Mouse (Mus musculus) kidney, embryonic 16.5 days (tissue): ENCODE data around the gene Rad18. TPM values are rescaled to one million over a fixed set of nuclear protein-coding genes. Genes with fewer than 3 reads are reported as not detected.

Source experiments
- polyA plus RNA-seq: library from polyadenylated mRNA; unstranded; fragments of >200 nt; fragmentation: Nextera tagmentation; extraction: Ambion mirVana; gene quantifications from 2 replicates; pipeline ENCODE4 v1.2.1, GENCODE M21; 2015

Rad18 gene
- polyA plus RNA-seq, 1 experiment from 2014 or later = 40.8 TPM

Other genes starting within 250 kb of the Rad18 start
- gene Cav3, start 237.2 kb downstream of the Rad18 start, polyA plus RNA-seq = 2.3 and 3.2 TPM in 2 replicates
- 6.4 and 7.2 TPM in 2 replicates for gene Oxtr, start 206.7 kb downstream of the Rad18 start, polyA plus RNA-seq